Mouse (Mus musculus) gastrocnemius, postnatal 4 days (tissue): Measurements from ENCODE around the gene Naa80. TPM values are rescaled to one million over a fixed set of nuclear protein-coding genes. Genes with fewer than 3 reads are reported as not detected.

Source experiments
- DNase-seq, 2 experiments: peaks; one replicate each; pipeline ENCODE4 v3.0.0; 2021 to 2022; ENCODE audit warnings: low spot score in 2 of 2, mixed read lengths in 2 of 2
- total RNA-seq, 2 experiments: library from RNA; stranded (reverse); gene quantifications; 2 replicates each; pipeline ENCODE4 v1.2.3; 2021

The Naa80 gene
- total RNA-seq, 2 experiments from 2014 or later, result 15.5 to 20.5 TPM

- peak; percentile 72 to 86 for DNase-seq
Observed at GRCm38 (mm10) chr9:107633091-107633660, 54.5 kb downstream of the Naa80 start.

Other genes with a start within 250 kb of the Naa80 start
- 10 to 100 TPM; 14.0 to 14.5 TPM for gene Hemk1, start 240.5 kb upstream of the Naa80 start, total RNA-seq
- gene 6430571L13Rik, start 238.3 kb upstream of the Naa80 start, total RNA-seq, result 10 to 100 TPM; 16.9 to 18.1 TPM
- gene Cacna2d2, start 179.3 kb upstream of the Naa80 start, total RNA-seq, result 1 to 10 TPM; 2.6 to 2.7 TPM
- gene Tmem115, start 44.9 kb upstream of the Naa80 start, total RNA-seq, result 10 to 100 TPM; 27.9 to 30.4 TPM
- 1 to 10 TPM; 4.6 to 5.9 TPM for gene Cyb561d2, start 36.7 kb upstream of the Naa80 start, total RNA-seq
- 10 to 100 TPM; 10.0 to 12.7 TPM for gene Nprl2, start 36.7 kb upstream of the Naa80 start, total RNA-seq
- gene Zmynd10, start 31.6 kb upstream of the Naa80 start, total RNA-seq, result not detected
- gene Rassf1, start 27.3 kb upstream of the Naa80 start, total RNA-seq, result 10 to 100 TPM; 31.1 to 39.6 TPM
- gene Tusc2, start 15.6 kb upstream of the Naa80 start, total RNA-seq, result 10 to 100 TPM; 20.3 to 21.5 TPM
- gene Hyal2, start 10.9 kb upstream of the Naa80 start, total RNA-seq, result 10 to 100 TPM; 21.8 to 32.0 TPM
- 1 to 10 TPM; 4.6 to 4.8 TPM for gene Hyal1, start 2.0 kb upstream of the Naa80 start, total RNA-seq
- gene Hyal3, start 1.9 kb downstream of the Naa80 start, total RNA-seq, result under 1 TPM; 0.66 to 0.78 TPM
- gene Ifrd2, start 8.8 kb downstream of the Naa80 start, total RNA-seq, result 10 to 100 TPM; 31.8 to 35.2 TPM
- 10 to 100 TPM; 50.9 to 52.0 TPM for gene Sema3b, start 30.3 kb downstream of the Naa80 start, total RNA-seq
- 100 to 1,000 TPM; 307 to 340 TPM for gene Gnai2, start 56.5 kb downstream of the Naa80 start, total RNA-seq
- 10 to 100 TPM; 10.6 to 11.3 TPM for gene Slc38a3, start 90.6 kb downstream of the Naa80 start, total RNA-seq
- not detected for gene Gnat1, start 100.8 kb downstream of the Naa80 start, total RNA-seq
- gene Sema3f, start 131.6 kb downstream of the Naa80 start, total RNA-seq, result 10 to 100 TPM; 26.4 to 27.2 TPM
- gene Rbm5, start 192.1 kb downstream of the Naa80 start, total RNA-seq, result 100 to 1,000 TPM in 1 of 2 experiments, 10 to 100 TPM in 1; 73.6 to 101 TPM